Mouse (Mus musculus): ENCODE measurements around the gene Gm10197. TPM values are rescaled to one million over a fixed set of nuclear protein-coding genes. Genes with fewer than 3 reads are reported as not detected.

The Gm10197 gene
- polyA plus RNA-seq, 1 experiment = not detected

DNA sequence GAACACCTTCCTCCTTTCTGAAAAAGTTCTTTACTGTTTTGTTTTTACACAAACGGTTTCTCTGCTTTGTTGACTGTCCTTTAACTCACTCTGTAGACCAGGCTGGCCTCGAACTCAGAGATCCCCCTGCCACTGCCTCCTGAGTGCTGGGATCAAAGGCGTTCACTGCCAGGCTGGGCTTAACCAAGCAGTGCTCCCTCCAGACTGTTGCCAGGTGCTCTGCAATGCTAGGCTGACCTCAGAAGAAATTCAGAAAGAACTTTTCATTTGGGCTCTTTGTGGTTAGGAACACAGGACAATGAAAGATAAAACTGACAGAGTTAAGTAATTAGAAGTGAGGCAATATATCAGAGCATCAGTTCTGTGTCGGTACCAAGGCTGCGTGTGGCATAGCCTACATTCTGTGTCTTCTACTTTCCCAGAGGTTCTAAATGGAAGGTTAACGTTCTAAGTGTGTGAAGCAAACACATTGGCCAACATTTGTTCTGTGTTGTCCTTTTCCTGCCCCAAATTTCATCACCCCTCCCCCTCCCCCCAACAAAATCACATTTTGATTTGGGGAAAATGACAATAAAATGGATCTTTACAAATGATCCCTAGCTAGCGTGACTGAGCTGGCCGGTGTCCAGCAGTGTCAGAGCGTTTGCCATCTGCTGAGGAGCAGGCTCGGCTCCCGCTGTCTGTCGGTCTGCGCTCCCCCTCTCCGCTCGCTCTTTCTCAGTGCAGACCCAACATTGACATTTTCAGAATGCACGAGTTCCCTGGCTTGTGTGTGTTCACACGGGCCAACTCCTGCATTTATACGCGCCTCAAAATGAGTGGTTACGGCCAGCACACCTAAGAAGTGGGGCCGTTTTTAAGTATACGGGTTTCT, 12.2 kb downstream of the Gm10197 start:
- peaks cover 2% of the 10 kb centered on the region for H3K4me1 ChIP-seq (ENCODE audit: control insufficient read depth, insufficient read depth, low read length)
- 0 out of 2 replicates have a peak overlapping the region, but pooled peaks have one; percentile 4 for H3K4me3 ChIP-seq (ENCODE audit: control insufficient read depth, low read depth, low read length)
- H3K36me3 ChIP-seq (ENCODE audit: control insufficient read depth, insufficient read depth, low read length) = no peaks in the 10 kb centered on the region
- no peaks in the 10 kb centered on the region for H3K27me3 ChIP-seq (ENCODE audit: control insufficient read depth, insufficient read depth, low read length)
- TF ChIP-seq CTCF (IDR thresholded peaks at IDR 0.05; ENCODE audit: control insufficient read depth, insufficient read depth, insufficient replicate concordance, low read depth, low read length) (no peak), POLR2A (IDR thresholded peaks at IDR 0.05; ENCODE audit: control insufficient read depth, low read depth, low read length) (no peak)
- peak overlapping the region; percentile 76 for H3K27ac ChIP-seq (ENCODE audit: control insufficient read depth, insufficient read depth, low read depth, low read length)

GRCm38 (mm10) chr19:53355065-53355464, 16.5 kb downstream of the Gm10197 start:
- TF ChIP-seq POLR2A (IDR thresholded peaks at IDR 0.05; ENCODE audit: control insufficient read depth, low read depth, low read length) (no peak), CTCF (IDR thresholded peaks at IDR 0.05; ENCODE audit: control insufficient read depth, insufficient read depth, insufficient replicate concordance, low read depth, low read length) (no peak)
- Histone ChIP-seq H3K4me3 (ENCODE audit: control insufficient read depth, low read depth, low read length) (no peak overlapping the region), H3K36me3 (ENCODE audit: control insufficient read depth, insufficient read depth, low read length) (no peaks in the 10 kb centered on the region), H3K27ac (ENCODE audit: control insufficient read depth, insufficient read depth, low read depth, low read length) (no peak overlapping the region), H3K4me1 (ENCODE audit: control insufficient read depth, insufficient read depth, low read length) (peaks cover 2% of the 10 kb centered on the region), H3K27me3 (ENCODE audit: control insufficient read depth, insufficient read depth, low read length) (no peaks in the 10 kb centered on the region)

GRCm38 (mm10) chr19:53354271-53355000, 17.1 kb downstream of the Gm10197 start:
- H3K4me3 ChIP-seq (ENCODE audit: control insufficient read depth, low read depth, low read length) = no peak overlapping the region
- no peaks in the 10 kb centered on the region for H3K36me3 ChIP-seq (ENCODE audit: control insufficient read depth, insufficient read depth, low read length)
- no peak for TF ChIP-seq CTCF (IDR thresholded peaks at IDR 0.05; ENCODE audit: control insufficient read depth, insufficient read depth, insufficient replicate concordance, low read depth, low read length)
- TF ChIP-seq POLR2A (IDR thresholded peaks at IDR 0.05; ENCODE audit: control insufficient read depth, low read depth, low read length) = no peak
- H3K27ac ChIP-seq (ENCODE audit: control insufficient read depth, insufficient read depth, low read depth, low read length) = no peak overlapping the region
- no peaks in the 10 kb centered on the region for H3K27me3 ChIP-seq (ENCODE audit: control insufficient read depth, insufficient read depth, low read length)
- peaks cover 2% of the 10 kb centered on the region for H3K4me1 ChIP-seq (ENCODE audit: control insufficient read depth, insufficient read depth, low read length)

DNA sequence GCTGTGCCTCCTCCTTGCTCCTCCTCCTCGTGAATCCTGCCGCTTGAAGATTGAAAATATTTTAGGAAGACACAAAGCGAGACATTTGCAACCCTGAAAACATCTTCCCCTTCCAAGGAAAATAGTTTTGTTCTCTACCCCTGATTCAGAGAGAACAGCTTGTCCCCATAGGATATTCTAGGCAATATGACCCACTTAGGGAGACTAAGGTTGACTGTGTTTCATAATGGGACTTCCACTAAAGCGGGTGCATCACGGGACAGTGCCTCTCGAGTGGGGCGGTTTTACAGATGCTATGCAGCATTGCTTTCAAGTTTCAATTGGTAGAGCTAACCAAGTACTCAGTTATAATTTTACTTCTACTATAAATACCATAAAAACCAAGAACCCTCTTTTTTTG, 17.7 kb downstream of the Gm10197 start:
- H3K4me3 ChIP-seq (ENCODE audit: control insufficient read depth, low read depth, low read length) = no peak overlapping the region

DNA sequence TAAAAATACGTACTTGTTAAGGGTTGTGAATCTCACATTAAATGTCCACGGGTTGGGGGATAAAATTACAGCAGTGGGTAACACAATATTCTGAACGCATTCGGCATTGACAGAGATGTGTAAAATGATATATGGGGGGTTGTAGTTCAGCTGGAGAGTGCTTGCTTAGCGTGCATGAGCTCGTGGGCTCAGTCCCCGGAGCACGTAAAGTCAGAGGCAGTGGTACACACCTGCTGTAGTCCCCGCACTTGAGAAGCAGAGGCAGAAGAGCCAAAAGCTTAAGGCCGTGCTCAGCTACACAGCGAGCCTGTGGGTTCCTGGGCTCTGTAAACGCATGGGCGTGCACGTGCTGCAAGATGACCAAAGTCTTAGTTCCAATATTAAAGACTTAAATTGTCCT, 25.8 kb downstream of the Gm10197 start:
- Histone ChIP-seq H3K4me1 (ENCODE audit: control insufficient read depth, insufficient read depth, low read length) (no peaks in the 10 kb centered on the region), H3K4me3 (ENCODE audit: control insufficient read depth, low read depth, low read length) (no peak overlapping the region), H3K36me3 (ENCODE audit: control insufficient read depth, insufficient read depth, low read length) (no peaks in the 10 kb centered on the region), H3K27ac (ENCODE audit: control insufficient read depth, insufficient read depth, low read depth, low read length) (no peak overlapping the region), H3K27me3 (ENCODE audit: control insufficient read depth, insufficient read depth, low read length) (no peaks in the 10 kb centered on the region)
- TF ChIP-seq POLR2A (IDR thresholded peaks at IDR 0.05; ENCODE audit: control insufficient read depth, low read depth, low read length) = no peak
- TF ChIP-seq CTCF (IDR thresholded peaks at IDR 0.05; ENCODE audit: control insufficient read depth, insufficient read depth, insufficient replicate concordance, low read depth, low read length) = no peak

More for the DNA sequence above, 17.7 kb downstream of the Gm10197 start:
- Histone ChIP-seq H3K27ac (ENCODE audit: control insufficient read depth, insufficient read depth, low read depth, low read length) (no peak overlapping the region), H3K27me3 (ENCODE audit: control insufficient read depth, insufficient read depth, low read length) (no peaks in the 10 kb centered on the region), H3K4me1 (ENCODE audit: control insufficient read depth, insufficient read depth, low read length) (no peaks in the 10 kb centered on the region), H3K36me3 (ENCODE audit: control insufficient read depth, insufficient read depth, low read length) (no peaks in the 10 kb centered on the region)
- TF ChIP-seq POLR2A (IDR thresholded peaks at IDR 0.05; ENCODE audit: control insufficient read depth, low read depth, low read length) = no peak

- no peak overlapping the region for H3K4me3 ChIP-seq (ENCODE audit: control insufficient read depth, low read depth, low read length)
- no peaks in the 10 kb centered on the region for H3K27me3 ChIP-seq (ENCODE audit: control insufficient read depth, insufficient read depth, low read length)
- no peak overlapping the region for H3K27ac ChIP-seq (ENCODE audit: control insufficient read depth, insufficient read depth, low read depth, low read length)
- TF ChIP-seq CTCF (IDR thresholded peaks at IDR 0.05; ENCODE audit: control insufficient read depth, insufficient read depth, insufficient replicate concordance, low read depth, low read length) = no peak
- TF ChIP-seq POLR2A (IDR thresholded peaks at IDR 0.05; ENCODE audit: control insufficient read depth, low read depth, low read length) = no peak
- H3K4me1 ChIP-seq (ENCODE audit: control insufficient read depth, insufficient read depth, low read length) = no peaks in the 10 kb centered on the region
- H3K36me3 ChIP-seq (ENCODE audit: control insufficient read depth, insufficient read depth, low read length) = no peaks in the 10 kb centered on the region
Measured at GRCm38 (mm10) chr19:53344062-53344461, 27.5 kb downstream of the Gm10197 start.

DNA sequence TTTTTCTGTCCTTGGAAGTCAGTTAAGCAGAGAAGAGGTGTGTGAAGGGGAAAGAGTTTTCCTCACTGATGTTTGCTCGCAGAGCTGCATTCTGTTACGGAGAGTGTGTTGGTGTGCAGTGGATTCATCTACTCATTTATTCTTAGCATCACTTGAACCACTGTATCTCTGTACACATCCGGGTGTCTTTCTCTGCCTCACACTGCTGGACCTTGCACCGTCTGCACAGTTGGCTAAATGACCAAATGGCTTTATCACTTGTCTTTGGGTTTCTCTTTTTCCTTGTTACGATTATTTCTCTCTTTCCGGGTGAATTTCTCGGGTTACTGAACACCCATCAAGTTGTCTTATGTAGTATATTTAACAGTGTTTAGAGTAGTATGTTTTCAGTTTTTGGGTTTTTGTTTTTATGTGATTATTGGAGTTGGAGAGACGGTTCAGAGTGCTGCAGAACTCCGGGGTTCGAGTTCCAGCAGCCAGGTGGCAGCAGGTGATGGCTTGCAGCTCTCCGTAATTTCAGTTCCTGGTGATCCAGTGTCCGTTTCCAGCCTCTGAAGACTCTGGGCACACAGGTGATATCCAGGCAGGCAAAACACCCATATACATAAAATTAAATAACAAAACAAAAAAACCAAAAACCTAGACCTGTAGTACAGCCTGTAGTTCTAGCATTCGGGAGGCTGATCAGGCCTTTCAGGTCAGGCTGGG, 28.2 kb downstream of the Gm10197 start:
- TF ChIP-seq POLR2A (IDR thresholded peaks at IDR 0.05; ENCODE audit: control insufficient read depth, low read depth, low read length) (no peak), CTCF (IDR thresholded peaks at IDR 0.05; ENCODE audit: control insufficient read depth, insufficient read depth, insufficient replicate concordance, low read depth, low read length) (no peak)
- H3K27ac ChIP-seq (ENCODE audit: control insufficient read depth, insufficient read depth, low read depth, low read length) = no peak overlapping the region
- H3K4me3 ChIP-seq (ENCODE audit: control insufficient read depth, low read depth, low read length) = no peak overlapping the region
- no peaks in the 10 kb centered on the region for H3K4me1 ChIP-seq (ENCODE audit: control insufficient read depth, insufficient read depth, low read length)
- no peaks in the 10 kb centered on the region for H3K27me3 ChIP-seq (ENCODE audit: control insufficient read depth, insufficient read depth, low read length)
- no peaks in the 10 kb centered on the region for H3K36me3 ChIP-seq (ENCODE audit: control insufficient read depth, insufficient read depth, low read length)

Data from testis, adult 2 months (tissue).